Mouse (Mus musculus): ENCODE data around the gene Morn1. TPM values are rescaled to one million over a fixed set of nuclear protein-coding genes. Genes with fewer than 3 reads are reported as not detected.
A peak's percentile ranks its signal among the peaks of the same experiment; 100 is the strongest.

Morn1 gene
- polyA plus RNA-seq, 1 experiment from 2014 or later: 4.8 TPM

DNA sequence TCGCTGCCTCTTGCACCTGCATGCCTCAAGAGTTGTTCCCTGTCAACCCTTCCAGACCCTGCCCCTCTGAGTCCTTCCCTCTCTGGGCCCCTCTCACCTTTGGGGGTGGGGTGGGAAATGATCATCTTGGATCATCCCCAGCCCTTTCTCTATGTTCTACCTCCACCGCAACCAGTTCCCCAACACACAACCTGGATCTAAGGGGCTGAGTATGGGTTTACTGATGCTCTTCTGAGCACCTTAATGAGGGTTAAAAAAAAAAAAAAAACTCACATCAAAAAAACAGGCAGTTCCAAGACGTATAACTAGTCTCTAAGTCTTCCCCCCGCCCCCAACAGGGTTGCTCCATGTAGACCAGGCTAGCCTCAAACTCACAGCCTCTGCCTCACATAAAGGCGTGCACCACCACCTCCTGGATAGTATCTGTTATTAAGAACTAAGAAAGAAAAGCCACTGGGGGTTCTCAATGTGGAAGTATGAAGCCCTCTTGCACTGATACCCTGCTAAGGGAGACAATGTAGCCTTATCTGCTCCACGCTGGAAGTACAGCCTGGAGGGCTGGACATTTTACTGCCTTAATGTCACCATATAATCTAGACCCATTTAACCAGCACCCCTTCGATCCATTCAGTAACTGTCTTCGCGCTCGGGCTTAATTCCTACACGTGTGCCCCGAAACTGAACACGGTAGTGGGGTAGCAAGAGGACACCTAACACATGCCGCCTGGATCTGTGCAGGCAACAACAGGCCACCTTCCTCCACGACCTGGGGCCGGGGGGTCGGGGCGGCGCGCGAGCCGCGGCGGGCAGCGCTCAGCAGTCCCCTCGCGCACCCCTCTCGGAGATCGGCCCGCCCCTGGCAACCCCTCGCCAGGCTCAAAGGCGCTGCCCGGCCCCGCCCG lies 920 bp upstream of the Morn1 start:
- peak overlapping the region; percentile 91 for H3K9ac ChIP-seq (ENCODE audit: low read length)
- no peaks in the 10 kb centered on the region for H3K9me3 ChIP-seq (replicated peaks; ENCODE audit: control insufficient read depth, low read length)
- H3K36me3 ChIP-seq (ENCODE audit: control insufficient read depth, insufficient read depth, low read length): peaks cover 17% of the 10 kb centered on the region; the same call in 1 of the 2 replicates
- peak overlapping the region; percentile 79 for H3K4me3 ChIP-seq (replicated peaks; ENCODE audit: low read length)
- peak overlapping the region; percentile 94 for H3K4me2 ChIP-seq (ENCODE audit: low read depth, low read length)
- peak overlapping the region; percentile 94 for H3K27ac ChIP-seq (ENCODE audit: low read length)
- ATAC-seq (ENCODE audit: insufficient read depth, low FRiP score): no peak
- no peaks in the 10 kb centered on the region for H3K27me3 ChIP-seq (ENCODE audit: control insufficient read depth, insufficient read depth, low read length)
- 4% methylated on average over 35 of the region's 35 CpGs for WGBS
- peaks cover 22% of the 10 kb centered on the region for H3K4me1 ChIP-seq (ENCODE audit: control insufficient read depth, insufficient read depth, low read length)

DNA sequence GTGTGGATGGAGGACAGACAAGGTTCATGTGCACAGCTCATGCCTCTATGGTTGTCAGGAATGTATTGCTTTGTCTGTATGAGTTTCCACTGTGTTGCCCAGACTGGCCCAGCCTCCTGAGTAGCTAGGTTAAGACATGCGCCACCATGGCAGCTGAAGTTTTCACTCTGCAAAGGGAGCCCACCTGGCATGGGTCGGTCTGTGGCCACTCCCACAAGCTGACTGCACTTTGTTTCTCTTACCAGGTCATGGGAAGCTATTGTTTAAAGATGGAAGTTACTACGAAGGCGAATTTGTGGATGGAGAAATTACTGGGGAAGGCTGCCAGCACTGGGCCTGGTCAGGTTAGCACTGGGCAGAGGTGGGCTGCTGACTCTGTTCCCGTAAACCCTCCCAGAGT lies 2.9 kb downstream of the Morn1 start:
- no peak overlapping the region for H3K4me3 ChIP-seq (replicated peaks; ENCODE audit: low read length)
- H3K9ac ChIP-seq (ENCODE audit: low read length): no peak overlapping the region
- H3K27ac ChIP-seq (ENCODE audit: low read length): no peak overlapping the region
- no peaks in the 10 kb centered on the region for H3K9me3 ChIP-seq (replicated peaks; ENCODE audit: control insufficient read depth, low read length)
- peaks cover 14% of the 10 kb centered on the region for H3K4me1 ChIP-seq (ENCODE audit: control insufficient read depth, insufficient read depth, low read length)
- H3K36me3 ChIP-seq (ENCODE audit: control insufficient read depth, insufficient read depth, low read length): no peaks in the 10 kb centered on the region
- no peaks in the 10 kb centered on the region for H3K27me3 ChIP-seq (ENCODE audit: control insufficient read depth, insufficient read depth, low read length)
- 91% methylated on average over 5 of the region's 5 CpGs for WGBS
- no peak for ATAC-seq (ENCODE audit: insufficient read depth, low FRiP score)
- H3K4me2 ChIP-seq (ENCODE audit: low read depth, low read length): no peak overlapping the region

DNA sequence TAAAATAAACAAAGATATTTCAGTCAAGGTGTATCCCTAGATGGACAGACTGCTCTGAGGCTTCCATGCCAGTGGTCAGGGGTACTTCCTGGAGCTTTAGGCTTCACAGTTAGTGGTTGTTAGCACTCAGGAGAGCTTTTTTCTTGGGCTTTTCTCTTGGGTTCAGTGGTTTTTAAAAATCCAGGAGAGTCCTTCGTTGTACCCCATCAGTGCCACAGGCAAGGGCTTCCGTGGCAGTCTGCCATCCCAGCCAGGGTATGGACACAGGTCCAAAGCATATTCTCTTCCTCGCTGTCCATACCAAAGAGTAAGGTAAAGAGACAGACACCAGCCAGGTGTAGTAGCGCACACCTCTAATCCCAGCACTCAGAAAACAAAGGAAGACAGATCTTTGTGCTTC lies 3.8 kb downstream of the Morn1 start:
- no peak overlapping the region for H3K27ac ChIP-seq (ENCODE audit: low read length)
- H3K4me2 ChIP-seq (ENCODE audit: low read depth, low read length): no peak overlapping the region
- ATAC-seq (ENCODE audit: insufficient read depth, low FRiP score): no peak
- peaks cover 6% of the 10 kb centered on the region for H3K4me1 ChIP-seq (ENCODE audit: control insufficient read depth, insufficient read depth, low read length)
- no peaks in the 10 kb centered on the region for H3K27me3 ChIP-seq (ENCODE audit: control insufficient read depth, insufficient read depth, low read length)
- H3K36me3 ChIP-seq (ENCODE audit: control insufficient read depth, insufficient read depth, low read length): no peaks in the 10 kb centered on the region
- 90% methylated on average over 4 of the region's 4 CpGs for WGBS
- no peak overlapping the region for H3K9ac ChIP-seq (ENCODE audit: low read length)
- no peak overlapping the region for H3K4me3 ChIP-seq (replicated peaks; ENCODE audit: low read length)
- H3K9me3 ChIP-seq (replicated peaks; ENCODE audit: control insufficient read depth, low read length): no peaks in the 10 kb centered on the region

DNA sequence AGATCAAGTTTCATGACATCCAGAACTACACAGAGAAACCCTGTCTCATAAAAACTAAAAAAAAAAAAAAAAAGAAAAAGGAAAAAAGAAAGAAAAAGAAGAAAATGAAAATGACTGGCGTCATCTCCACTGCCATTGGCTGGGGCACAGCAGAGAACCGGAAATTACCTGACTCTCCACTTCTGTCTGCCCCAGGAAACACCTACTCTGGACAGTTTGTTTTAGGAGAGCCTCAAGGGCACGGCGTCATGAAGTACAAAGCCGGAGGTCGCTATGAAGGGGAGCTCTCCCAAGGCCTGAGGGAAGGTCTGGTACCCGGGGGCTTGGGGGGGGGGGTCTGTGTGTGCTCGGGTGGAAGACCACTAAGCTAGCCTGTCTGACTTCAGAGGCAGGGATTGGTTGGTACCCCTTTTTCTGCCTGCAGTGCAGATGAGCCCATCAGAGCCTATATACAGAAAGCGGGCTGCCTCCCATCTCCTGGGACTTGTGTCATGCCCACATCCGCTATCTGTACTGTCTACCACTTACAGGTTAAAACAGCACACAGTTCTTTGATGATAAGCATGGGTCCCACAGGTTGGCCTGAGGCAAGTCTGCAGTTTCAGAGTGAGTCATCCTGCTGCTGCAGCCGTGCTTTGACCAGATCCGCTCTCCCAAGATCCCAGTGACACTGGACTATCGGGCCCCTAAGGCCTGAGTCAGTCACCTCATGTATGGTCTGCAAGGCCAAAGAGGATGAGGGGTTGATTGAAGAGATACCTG lies 4.5 kb downstream of the Morn1 start:
- no peak for ATAC-seq (ENCODE audit: insufficient read depth, low FRiP score)
- 88% methylated on average over 13 of the region's 13 CpGs for WGBS
- no peaks in the 10 kb centered on the region for H3K27me3 ChIP-seq (ENCODE audit: control insufficient read depth, insufficient read depth, low read length)

DNA sequence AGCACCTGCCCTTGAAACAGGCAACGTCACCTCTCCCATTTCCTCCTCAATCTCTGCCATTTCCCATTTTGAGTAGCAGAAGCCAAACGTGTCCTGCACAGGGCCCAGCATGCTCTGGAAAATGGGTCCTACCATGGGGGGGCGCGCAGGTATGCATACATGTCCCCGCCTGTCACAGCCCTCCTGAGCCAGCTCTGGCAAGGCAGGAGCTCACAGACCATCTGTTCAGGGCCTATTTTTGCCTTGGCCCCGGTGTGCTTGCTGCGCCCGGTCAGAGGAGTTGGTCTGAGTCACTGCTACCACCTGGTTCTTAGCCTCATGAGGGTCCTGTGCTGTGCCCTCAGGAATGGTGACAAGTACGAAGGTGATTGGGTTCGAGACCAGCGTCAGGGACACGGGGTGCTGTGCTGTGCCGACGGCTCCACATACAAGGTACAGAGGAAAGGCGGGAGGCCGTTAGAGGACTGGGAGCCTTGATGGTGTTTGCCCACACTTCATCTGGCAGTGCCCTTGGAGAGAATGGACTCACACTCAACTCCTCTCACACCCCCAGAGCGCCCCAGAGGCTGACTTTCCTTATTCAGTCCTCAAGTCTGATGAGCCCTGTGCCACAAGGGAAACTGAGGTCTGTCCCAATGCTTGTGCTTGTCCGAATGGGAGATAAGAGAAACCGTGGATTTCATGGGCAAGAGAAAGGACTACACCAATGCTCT lies 6.5 kb downstream of the Morn1 start:
- Histone ChIP-seq H3K27me3 (ENCODE audit: control insufficient read depth, insufficient read depth, low read length) (no peaks in the 10 kb centered on the region), H3K9me3 (replicated peaks; ENCODE audit: control insufficient read depth, low read length) (no peaks in the 10 kb centered on the region), H3K4me1 (ENCODE audit: control insufficient read depth, insufficient read depth, low read length) (peaks cover 2% of the 10 kb centered on the region), H3K27ac (ENCODE audit: low read length) (no peak overlapping the region), H3K4me3 (replicated peaks; ENCODE audit: low read length) (no peak overlapping the region), H3K36me3 (ENCODE audit: control insufficient read depth, insufficient read depth, low read length) (no peaks in the 10 kb centered on the region), H3K4me2 (ENCODE audit: low read depth, low read length) (no peak overlapping the region), H3K9ac (ENCODE audit: low read length) (no peak overlapping the region)
- WGBS: 91% methylated on average over 19 of the region's 19 CpGs
- no peak for ATAC-seq (ENCODE audit: insufficient read depth, low FRiP score)

More for the DNA sequence above, 4.5 kb downstream of the Morn1 start:
- H3K9ac ChIP-seq (ENCODE audit: low read length): no peak overlapping the region
- no peak overlapping the region for H3K4me2 ChIP-seq (ENCODE audit: low read depth, low read length)
- no peaks in the 10 kb centered on the region for H3K36me3 ChIP-seq (ENCODE audit: control insufficient read depth, insufficient read depth, low read length)
- H3K4me3 ChIP-seq (replicated peaks; ENCODE audit: low read length): no peak overlapping the region
- no peak overlapping the region for H3K27ac ChIP-seq (ENCODE audit: low read length)
- H3K4me1 ChIP-seq (ENCODE audit: control insufficient read depth, insufficient read depth, low read length): peaks cover 8% of the 10 kb centered on the region
- H3K9me3 ChIP-seq (replicated peaks; ENCODE audit: control insufficient read depth, low read length): no peaks in the 10 kb centered on the region

DNA sequence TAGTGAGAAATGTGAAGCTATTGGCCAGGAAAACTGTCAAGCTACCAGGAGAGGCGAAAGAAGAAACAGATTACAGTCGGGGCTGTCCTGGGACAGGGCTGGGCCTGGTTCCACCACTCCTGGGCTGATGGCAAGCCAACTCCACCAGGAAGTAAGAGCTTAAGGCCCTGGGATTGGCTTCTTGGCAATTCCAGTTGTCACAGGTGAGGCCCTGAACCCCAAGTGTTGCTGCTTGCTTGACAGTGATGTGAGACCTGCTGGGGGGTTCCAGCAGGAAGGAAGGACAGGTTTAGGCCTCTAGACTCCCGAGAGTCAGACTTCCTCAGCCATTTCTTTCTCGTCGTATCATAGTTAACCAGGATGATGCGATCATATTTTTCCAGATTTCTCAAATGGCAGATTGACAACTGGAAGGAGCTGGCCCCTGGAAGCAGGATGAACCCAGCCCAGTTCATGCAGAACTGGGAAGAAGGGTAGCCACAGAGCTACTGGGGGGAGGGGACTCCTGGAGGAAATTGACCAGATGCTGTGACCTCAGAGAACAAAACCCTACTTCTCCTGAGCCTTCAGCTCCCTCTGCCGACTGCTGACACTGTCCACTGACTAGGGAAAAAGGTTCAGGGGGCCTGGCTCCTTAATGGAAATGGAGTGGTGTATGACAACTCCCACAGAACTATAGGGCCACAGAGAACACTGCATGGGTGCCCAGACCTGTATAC lies 7.2 kb downstream of the Morn1 start:
- Histone ChIP-seq H3K9me3 (replicated peaks; ENCODE audit: control insufficient read depth, low read length) (no peaks in the 10 kb centered on the region), H3K4me3 (replicated peaks; ENCODE audit: low read length) (no peak overlapping the region), H3K27ac (ENCODE audit: low read length) (no peak overlapping the region), H3K4me1 (ENCODE audit: control insufficient read depth, insufficient read depth, low read length) (peaks cover 2% of the 10 kb centered on the region), H3K36me3 (ENCODE audit: control insufficient read depth, insufficient read depth, low read length) (no peaks in the 10 kb centered on the region), H3K9ac (ENCODE audit: low read length) (no peak overlapping the region), H3K4me2 (ENCODE audit: low read depth, low read length) (no peak overlapping the region), H3K27me3 (ENCODE audit: control insufficient read depth, insufficient read depth, low read length) (no peaks in the 10 kb centered on the region)
- WGBS: 80% methylated on average over 7 of the region's 7 CpGs
- no peak for ATAC-seq (ENCODE audit: insufficient read depth, low FRiP score)

DNA sequence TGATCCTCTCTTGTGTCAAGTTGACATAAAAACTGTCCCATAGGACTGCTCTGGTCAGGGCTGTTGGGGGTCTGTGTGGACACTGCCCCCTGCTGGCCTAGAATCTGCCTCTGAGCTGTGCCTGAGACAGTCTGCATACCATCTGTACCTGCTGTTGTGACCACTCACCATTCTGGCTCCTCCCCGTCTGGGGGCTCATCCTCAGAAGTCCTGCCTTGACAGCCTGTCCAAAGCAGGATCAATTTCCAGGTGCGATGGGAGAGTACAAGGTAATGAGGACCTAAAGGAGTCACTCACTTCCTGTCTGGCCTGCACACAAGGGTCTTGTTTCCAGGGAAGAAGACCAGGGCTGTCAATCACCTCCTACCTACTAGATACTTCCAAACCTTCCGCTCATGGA lies 8.2 kb downstream of the Morn1 start:
- peak; percentile 51 for ATAC-seq (ENCODE audit: insufficient read depth, low FRiP score)
- 66% methylated on average over 3 of the region's 3 CpGs for WGBS
- H3K4me1 ChIP-seq (ENCODE audit: control insufficient read depth, insufficient read depth, low read length): peaks cover 2% of the 10 kb centered on the region
- H3K27me3 ChIP-seq (ENCODE audit: control insufficient read depth, insufficient read depth, low read length): no peaks in the 10 kb centered on the region
- no peaks in the 10 kb centered on the region for H3K36me3 ChIP-seq (ENCODE audit: control insufficient read depth, insufficient read depth, low read length)
- no peak overlapping the region for H3K9ac ChIP-seq (ENCODE audit: low read length)
- no peak overlapping the region for H3K27ac ChIP-seq (ENCODE audit: low read length)
- H3K4me3 ChIP-seq (replicated peaks; ENCODE audit: low read length): no peak overlapping the region
- no peak overlapping the region for H3K4me2 ChIP-seq (ENCODE audit: low read depth, low read length)
- H3K9me3 ChIP-seq (replicated peaks; ENCODE audit: control insufficient read depth, low read length): no peaks in the 10 kb centered on the region

DNA sequence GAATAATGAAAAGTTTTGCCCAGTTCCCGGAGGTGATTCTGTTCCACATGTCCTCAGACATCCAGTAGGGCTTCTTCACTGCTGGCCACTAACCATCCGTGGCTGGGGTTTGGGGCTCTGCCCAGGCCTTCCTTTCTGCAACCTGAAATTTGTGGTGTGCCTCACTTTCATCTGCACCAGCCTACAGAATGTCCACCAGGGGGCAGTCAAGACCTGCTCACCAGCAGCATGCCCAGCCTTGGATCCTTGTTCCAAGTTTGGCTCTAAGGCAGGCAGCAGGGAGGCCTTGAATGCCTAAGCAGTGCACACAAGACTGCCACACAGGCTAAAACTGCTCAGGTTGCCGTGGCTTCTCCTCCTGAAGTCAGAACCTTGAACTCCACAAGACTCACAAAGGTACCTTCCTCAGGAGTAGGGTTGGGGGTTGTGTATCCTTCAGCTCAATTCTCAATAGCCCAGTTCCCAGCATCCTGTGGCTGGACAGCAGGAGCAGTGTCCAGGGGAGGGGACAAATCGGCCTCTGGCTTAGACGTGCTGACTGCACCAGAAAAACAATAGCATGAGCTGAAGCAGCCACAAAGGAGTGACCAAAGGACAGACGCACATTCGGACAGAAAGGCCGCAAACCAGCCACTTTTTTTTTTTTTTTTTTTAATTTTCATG lies 9.0 kb downstream of the Morn1 start:
- ATAC-seq (ENCODE audit: insufficient read depth, low FRiP score): peak; percentile 82; the same call in 1 of the 2 replicates
- H3K36me3 ChIP-seq (ENCODE audit: control insufficient read depth, insufficient read depth, low read length): no peaks in the 10 kb centered on the region
- H3K4me3 ChIP-seq (replicated peaks; ENCODE audit: low read length): no peak overlapping the region
- no peaks in the 10 kb centered on the region for H3K9me3 ChIP-seq (replicated peaks; ENCODE audit: control insufficient read depth, low read length)
- peak overlapping the region; percentile 15; the same call in 1 of the 2 replicates for H3K27ac ChIP-seq (ENCODE audit: low read length)
- peak overlapping the region; percentile 9 for H3K9ac ChIP-seq (ENCODE audit: low read length)
- H3K4me2 ChIP-seq (ENCODE audit: low read depth, low read length): no peak overlapping the region
- WGBS: 47% methylated on average over 8 of the region's 8 CpGs
- H3K4me1 ChIP-seq (ENCODE audit: control insufficient read depth, insufficient read depth, low read length): peaks cover 2% of the 10 kb centered on the region
- H3K27me3 ChIP-seq (ENCODE audit: control insufficient read depth, insufficient read depth, low read length): no peaks in the 10 kb centered on the region

All from stomach, embryonic 16.5 days (tissue).